Mouse (Mus musculus) testis, adult 2 months (tissue): ENCODE measurements around the gene Afmid.

ENCODE experiments used
- CTCF ChIP-seq: fragments of 200-500 bp; IDR thresholded peaks from 2 replicates; pipeline ENCODE4 v1.5.1; 2012; ENCODE audit warnings: low read depth, mild to moderate bottlenecking, inconsistent platforms, low read length, moderate library complexity; ENCODE audit not compliant: control insufficient read depth, insufficient read depth, insufficient replicate concordance
- POLR2A ChIP-seq: fragments of 200-500 bp; IDR thresholded peaks from 2 replicates; pipeline ENCODE4 v1.6.1; 2012; ENCODE audit warnings: low read depth, mild to moderate bottlenecking, inconsistent platforms, low read length, moderate library complexity; ENCODE audit not compliant: control insufficient read depth

GRCm38 (mm10) chr11:117855975-117856374 is 30.3 kb downstream of the Afmid start:
- TF ChIP-seq POLR2A (no peak), CTCF (no peak)
